Mouse (Mus musculus) small intestine, adult 2 months (tissue): Measurements from ENCODE around the gene Vgll4.

Source experiments
- CTCF ChIP-seq: fragments of 200-500 bp; IDR thresholded peaks from 2 replicates; pipeline ENCODE4 v1.5.1; 2012; ENCODE audit warnings: low read depth, mild to moderate bottlenecking, control low read depth, inconsistent platforms, low read length, moderate library complexity, mixed read lengths; ENCODE audit not compliant: insufficient replicate concordance, insufficient read length; ENCODE audit errors: extremely low read depth
- POLR2A ChIP-seq: fragments of 200-500 bp; IDR thresholded peaks from 2 replicates; pipeline ENCODE4 v1.6.1; 2012; ENCODE audit warnings: low read depth, mild to moderate bottlenecking, control low read depth, inconsistent platforms, low read length, moderate library complexity

DNA sequence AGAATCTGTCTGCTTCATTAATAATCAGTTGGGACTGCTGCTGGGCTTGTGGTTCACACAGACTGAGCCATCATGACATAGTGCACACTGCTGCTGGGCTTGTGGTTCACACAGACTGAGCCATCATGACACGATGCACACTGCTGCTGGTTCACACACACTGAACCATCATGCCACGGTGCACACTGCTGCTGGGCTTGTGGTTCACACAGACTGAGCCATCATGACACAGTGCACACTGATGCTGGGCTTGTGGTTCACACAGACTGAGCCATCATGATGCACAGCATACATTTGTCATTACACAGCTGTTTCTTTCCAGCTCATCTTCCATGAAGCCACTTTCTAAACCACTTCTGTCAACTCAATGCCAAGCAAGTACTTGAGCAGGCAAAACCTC lies 30.1 kb downstream of the Vgll4 start:
- TF ChIP-seq CTCF: no peak
- TF ChIP-seq POLR2A: no peak
